Mouse (Mus musculus) midbrain, embryonic 14.5 days (tissue): ENCODE results near the gene Psat1. TPM values are rescaled to one million over a fixed set of nuclear protein-coding genes. Genes with fewer than 3 reads are reported as not detected.
A peak's percentile ranks its signal among the peaks of the same experiment; 100 is the strongest.

Source experiments
- ATAC-seq: fragments of 200-750 bp; cut with Nextera tagmentation; 2 replicates; pipeline ENCODE4 v1.8.0; 2017; ENCODE audit warnings: moderate number of reproducible peaks, moderate library complexity; ENCODE audit not compliant: low FRiP score, low TSS enrichment
- DNase-seq: peaks from one replicate; pipeline ENCODE4 v3.0.0-alpha.2; 2015
- H3K27ac ChIP-seq: fragments of 300-500 bp; sonication (generic); replicated peaks from 2 replicates; pipeline ENCODE4 v1.5.1; 2014; ENCODE audit warnings: mild to moderate bottlenecking, low read depth, low read length, moderate library complexity
- H3K27me3 ChIP-seq: fragments of 300-500 bp; sonication (generic); 2 replicates; pipeline ENCODE4 v1.6.1; 2014; ENCODE audit warnings: low read length, control low read depth, mixed read lengths; ENCODE audit not compliant: control insufficient read depth, insufficient read depth
- H3K36me3 ChIP-seq: fragments of 300-500 bp; sonication (generic); 2 replicates; pipeline ENCODE4 v1.6.1; 2014; ENCODE audit warnings: low read length, control low read depth; ENCODE audit not compliant: control insufficient read depth, insufficient read depth
- H3K4me1 ChIP-seq: fragments of 300-500 bp; sonication (generic); 2 replicates; pipeline ENCODE4 v1.6.1; 2014; ENCODE audit warnings: mild to moderate bottlenecking, antibody characterized with exemption, low read length, control low read depth; ENCODE audit not compliant: control insufficient read depth, insufficient read depth
- H3K4me2 ChIP-seq: fragments of 300-500 bp; sonication (generic); 2 replicates; pipeline ENCODE4 v1.6.1; 2014; ENCODE audit warnings: mild to moderate bottlenecking, low read length, moderate library complexity
- H3K4me3 ChIP-seq: fragments of 300-500 bp; sonication (generic); replicated peaks from 2 replicates; pipeline ENCODE4 v1.5.1; 2014; ENCODE audit warnings: low read depth, low read length
- H3K9ac ChIP-seq: fragments of 300-500 bp; sonication (generic); replicated peaks from 2 replicates; pipeline ENCODE4 v1.6.1; 2014; ENCODE audit warnings: mild to moderate bottlenecking, low read length, moderate library complexity
- H3K9me3 ChIP-seq: fragments of 300-500 bp; sonication (generic); 2 replicates; pipeline ENCODE4 v1.6.1; 2016; ENCODE audit warnings: low read length, control low read depth, mixed read lengths; ENCODE audit not compliant: control insufficient read depth
- WGBS: fragments of 180-500 bp; shearing (Covaris S2); extraction: QIAGEN DNeasy Blood & Tissue Kit; methylation state at CpG from one replicate; pipeline ENCODE4 v1.1.7; 2014; 5-methylcytosine and 5-hydroxymethylcytosine counted together
- polyA plus RNA-seq: library from polyadenylated mRNA; unstranded; fragments of >200 nt; fragmentation: Nextera tagmentation; extraction: Ambion mirVana; gene quantifications from 2 replicates; pipeline ENCODE4 v1.2.1, GENCODE M21; 2014

Gene Psat1
- polyA plus RNA-seq, result 104 and 137 TPM in 2 replicates

- Histone ChIP-seq H3K9ac (no peak within 1 kb of the TSS), H3K27me3 (no peaks in the 10 kb centered on the region), H3K4me2 (no peak within 1 kb of the TSS), H3K9me3 (no peaks in the 10 kb centered on the region), H3K36me3 (no peaks in the 10 kb centered on the region), H3K27ac (no peak within 1 kb of the TSS), H3K4me3 (no peak within 1 kb of the TSS), H3K4me1 (no peaks in the 10 kb centered on the region)
- 86% methylated on average over 7 of the region's 7 CpGs for WGBS
- DNase-seq (no peak), ATAC-seq (no peak)
Observed at GRCm38 (mm10) chr19:15947237-15947636, at the start of gene Psat1. TSS of gene Psat1 (minus strand) at chr19:15947337.

- WGBS, result 98% methylated on average over 1 of the region's 1 CpGs
- no peak overlapping the region for H3K27ac ChIP-seq
- no peak overlapping the region for H3K4me3 ChIP-seq
- no peaks in the 10 kb centered on the region for H3K9me3 ChIP-seq
- H3K9ac ChIP-seq, result no peak overlapping the region
- H3K36me3 ChIP-seq, result no peaks in the 10 kb centered on the region
- H3K4me1 ChIP-seq, result peaks cover 5% of the 10 kb centered on the region; the same call in 1 of the 2 replicates
- no peak overlapping the region for H3K4me2 ChIP-seq
- no peak for ATAC-seq
- DNase-seq, result no peak
- H3K27me3 ChIP-seq, result no peaks in the 10 kb centered on the region
Observed at GRCm38 (mm10) chr19:15990102-15990501, 43.0 kb upstream of the Psat1 start.

GRCm38 (mm10) chr19:15985172-15985713 lies 38.1 kb upstream of the Psat1 start:
- H3K36me3 ChIP-seq, result peaks cover 3% of the 10 kb centered on the region; the same call in 1 of the 2 replicates
- peak overlapping the region; percentile 80 for H3K4me3 ChIP-seq
- ATAC-seq (no peak), DNase-seq (no peak)
- peak overlapping the region; percentile 91 for H3K9ac ChIP-seq
- peak overlapping the region; percentile 95 for H3K27ac ChIP-seq
- H3K27me3 ChIP-seq, result no peaks in the 10 kb centered on the region
- WGBS, result 31% methylated on average over 10 of the region's 10 CpGs
- H3K4me1 ChIP-seq, result peaks cover 21% of the 10 kb centered on the region
- H3K4me2 ChIP-seq, result peak overlapping the region; percentile 75
- H3K9me3 ChIP-seq, result no peaks in the 10 kb centered on the region

- peaks cover 3% of the 10 kb centered on the region; the same call in 1 of the 2 replicates for H3K36me3 ChIP-seq
- peak within 1 kb of the TSS; percentile 75 for H3K4me2 ChIP-seq
- H3K9ac ChIP-seq, result peak within 1 kb of the TSS; percentile 91
- WGBS, result under 1% methylated on average over 88 of the region's 88 CpGs
- H3K4me3 ChIP-seq, result peak within 1 kb of the TSS; percentile 80
- ATAC-seq, result peak; percentile 93
- H3K4me1 ChIP-seq, result peaks cover 21% of the 10 kb centered on the region
- H3K9me3 ChIP-seq, result no peaks in the 10 kb centered on the region
- DNase-seq, result peak; percentile 98
- H3K27me3 ChIP-seq, result no peaks in the 10 kb centered on the region
- H3K27ac ChIP-seq, result peak within 1 kb of the TSS; percentile 95
Observed at GRCm38 (mm10) chr19:15984449-15985171, 37.5 kb upstream of the Psat1 start, which contains the start of gene Cep78. TSS of gene Cep78 (minus strand) at chr19:15984989.

GRCm38 (mm10) chr19:15983739-15984344 lies 36.7 kb upstream of the Psat1 start:
- no peaks in the 10 kb centered on the region for H3K27me3 ChIP-seq
- H3K4me1 ChIP-seq, result peaks cover 21% of the 10 kb centered on the region
- ATAC-seq (no peak), DNase-seq (peak; percentile 49)
- H3K9me3 ChIP-seq, result no peaks in the 10 kb centered on the region
- peak overlapping the region; percentile 95; the same call in 1 of the 2 replicates for H3K27ac ChIP-seq
- peak overlapping the region; percentile 75 for H3K4me2 ChIP-seq
- peak overlapping the region; percentile 91 for H3K9ac ChIP-seq
- H3K4me3 ChIP-seq, result peak overlapping the region; percentile 80
- WGBS, result 51% methylated on average over 15 of the region's 15 CpGs
- H3K36me3 ChIP-seq, result peaks cover 3% of the 10 kb centered on the region; the same call in 1 of the 2 replicates

GRCm38 (mm10) chr19:15982926-15983738 lies 36.0 kb upstream of the Psat1 start:
- DNase-seq, result peak; percentile 55

GRCm38 (mm10) chr19:15981861-15982260 lies 34.7 kb upstream of the Psat1 start:
- Histone ChIP-seq H3K4me1 (peaks cover 21% of the 10 kb centered on the region), H3K27me3 (no peaks in the 10 kb centered on the region), H3K9ac (no peak overlapping the region), H3K4me3 (no peak overlapping the region), H3K27ac (no peak overlapping the region), H3K36me3 (peaks cover 21% of the 10 kb centered on the region), H3K4me2 (peak overlapping the region; percentile 75), H3K9me3 (no peaks in the 10 kb centered on the region)
- no peak for ATAC-seq
- 39% methylated on average over 4 of the region's 4 CpGs for WGBS
- DNase-seq, result peak; percentile 88

More at GRCm38 (mm10) chr19:15982926-15983738, 36.0 kb upstream of the Psat1 start:
- H3K27me3 ChIP-seq, result no peaks in the 10 kb centered on the region
- WGBS, result 35% methylated on average over 9 of the region's 10 CpGs
- H3K9me3 ChIP-seq, result no peaks in the 10 kb centered on the region
- H3K4me2 ChIP-seq, result peak overlapping the region; percentile 75
- H3K27ac ChIP-seq, result no peak overlapping the region
- no peak for ATAC-seq
- H3K4me1 ChIP-seq, result peaks cover 21% of the 10 kb centered on the region
- no peak overlapping the region for H3K9ac ChIP-seq
- H3K4me3 ChIP-seq, result no peak overlapping the region
- H3K36me3 ChIP-seq, result peaks cover 8% of the 10 kb centered on the region; the same call in 1 of the 2 replicates

- 74% methylated on average over 4 of the region's 4 CpGs for WGBS
Observed at GRCm38 (mm10) chr19:15973365-15973764, 26.2 kb upstream of the Psat1 start.

More at GRCm38 (mm10) chr19:15973365-15973764, 26.2 kb upstream of the Psat1 start:
- Histone ChIP-seq H3K4me3 (no peak overlapping the region), H3K9me3 (no peaks in the 10 kb centered on the region), H3K9ac (no peak overlapping the region), H3K4me2 (no peak overlapping the region), H3K36me3 (peaks cover 96% of the 10 kb centered on the region), H3K27ac (no peak overlapping the region), H3K4me1 (no peaks in the 10 kb centered on the region), H3K27me3 (no peaks in the 10 kb centered on the region)
- no peak for DNase-seq
- no peak for ATAC-seq
